Mouse (Mus musculus): ENCODE measurements around the gene Wbp1. TPM values are rescaled to one million over a fixed set of nuclear protein-coding genes. Genes with fewer than 3 reads are reported as not detected.

The Wbp1 gene
- total and polyA plus RNA-seq, 3 experiments = 42.4 to 72.8 TPM; not detected in 1

DNA sequence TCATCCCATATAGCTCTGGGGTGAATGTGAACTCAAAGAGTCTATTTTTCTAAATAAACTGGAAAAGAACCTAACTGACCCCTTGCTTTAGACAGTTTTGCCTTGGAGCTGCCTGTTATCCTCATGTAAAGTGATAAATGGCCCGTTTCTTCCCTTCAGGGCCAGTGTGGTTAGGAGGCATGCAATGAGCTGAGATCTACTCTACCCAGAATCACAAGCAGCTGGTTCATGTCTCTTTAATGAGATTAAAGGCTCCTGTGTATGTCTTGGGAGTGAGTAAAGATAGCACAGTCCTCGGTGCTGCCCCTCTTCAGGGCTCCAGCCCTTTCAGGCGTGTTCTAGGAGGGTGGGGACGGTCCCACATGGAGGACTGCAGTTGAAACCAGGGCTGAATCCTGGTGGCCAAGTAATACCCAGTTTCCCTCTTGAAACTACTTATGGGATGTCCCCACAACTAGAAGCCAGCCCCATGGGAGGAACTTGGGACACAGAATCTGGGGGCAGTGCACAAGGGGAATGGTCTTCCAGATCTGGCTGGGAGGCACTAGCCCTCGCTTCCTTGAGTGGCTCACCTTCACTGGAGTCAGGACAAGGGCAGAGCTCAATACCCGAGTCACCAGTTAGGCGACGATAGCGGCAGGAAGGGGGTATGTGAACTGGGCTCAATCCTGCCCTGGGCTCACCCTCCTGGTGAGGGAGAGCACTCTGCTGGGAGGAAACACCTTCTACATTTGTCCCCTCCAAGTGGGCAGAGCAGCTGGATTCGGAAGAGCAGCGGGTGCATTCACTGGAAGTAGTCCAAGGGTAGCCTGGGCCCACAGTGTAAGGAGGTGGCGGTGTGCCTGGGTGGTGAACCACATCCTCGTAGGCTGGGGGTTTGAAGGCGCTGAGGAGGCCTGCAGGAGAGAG, 2.3 kb downstream of the Wbp1 start:
- Histone ChIP-seq H3K4me1 (ENCODE audit: control insufficient read depth in 1 of 2, insufficient read depth in 2 of 2, low read length in 2 of 2) (peaks cover 0 to 27% of the 10 kb centered on the region in 2 experiments; a peak in 3 of 4 replicates), H3K79me2 (ENCODE audit: control insufficient read depth, insufficient read depth, low read length, poor library complexity) (peaks cover 44% of the 10 kb centered on the region), H3K27ac (ENCODE audit: control insufficient read depth, low read depth, low read length) (0 out of 2 replicates have a peak overlapping the region, but pooled peaks have one; percentile 19), H3K4me3 (ENCODE audit: control insufficient read depth in 1 of 2, insufficient read depth in 1 of 2, low read depth in 2 of 2, low read length in 2 of 2) (no peak overlapping the region), H3K9me3 (replicated peaks; ENCODE audit: insufficient read depth, low read length) (no peaks in the 10 kb centered on the region), H3K9ac (ENCODE audit: control insufficient read depth, low read depth, low read length, poor library complexity, severe bottlenecking) (0 out of 2 replicates have a peak overlapping the region, but pooled peaks have one; percentile 11), H3K27me3 (ENCODE audit: control insufficient read depth in 1 of 2, insufficient read depth in 2 of 2, low read length in 2 of 2) (no peaks in the 10 kb centered on the region), H3K36me3 (ENCODE audit: control insufficient read depth in 1 of 2, insufficient read depth in 2 of 2, low read length in 2 of 2) (peaks cover 0 to 28% of the 10 kb centered on the region in 2 experiments; a peak in 2 of 4 replicates)
- no peak for TF ChIP-seq GATA1 (IDR thresholded peaks at IDR 0.05; ENCODE audit: low read depth, low read length)
- TF ChIP-seq POLR2AphosphoS2 (IDR thresholded peaks at IDR 0.05; ENCODE audit: low read length) = peak; percentile 89
- TF ChIP-seq MXI1 (IDR thresholded peaks at IDR 0.05; ENCODE audit: low read depth, low read length) = no peak
- no peak for TF ChIP-seq GABPA (IDR thresholded peaks at IDR 0.05; ENCODE audit: low read depth, low read length)
- peak; percentile 53; the same call in 1 of the 2 replicates for TF ChIP-seq ZMIZ1 (IDR thresholded peaks at IDR 0.05; ENCODE audit: low read depth, low read length)
- no peak for TF ChIP-seq HCFC1 (IDR thresholded peaks at IDR 0.05; ENCODE audit: low read depth, low read length)
- TF ChIP-seq ZC3H11A (IDR thresholded peaks at IDR 0.05; ENCODE audit: low read depth, low read length) = no peak
- TF ChIP-seq POLR2AphosphoS5 (IDR thresholded peaks at IDR 0.05; ENCODE audit: borderline replicate concordance, low read depth, low read length) = no peak; the same call in 1 of the 2 replicates
- no peak for TF ChIP-seq ZNF384 (IDR thresholded peaks at IDR 0.05; ENCODE audit: low read depth, low read length)
- peak; percentile 48 to 54; a peak in 2 of 4 replicates for TF ChIP-seq POLR2A (IDR thresholded peaks at IDR 0.05; ENCODE audit: control insufficient read depth in 1 of 2, insufficient read depth in 1 of 2, low read depth in 1 of 2, low read length in 2 of 2, poor library complexity in 1 of 2)
- TF ChIP-seq SMC3 (IDR thresholded peaks at IDR 0.05; ENCODE audit: low read depth, low read length) = peak; percentile 0; the same call in 1 of the 2 replicates
- no peak for TF ChIP-seq USF2 (IDR thresholded peaks at IDR 0.05; ENCODE audit: borderline replicate concordance in 1 of 2, insufficient read depth in 1 of 2, low read depth in 1 of 2, low read length in 2 of 2)
- TF ChIP-seq MYC (IDR thresholded peaks at IDR 0.05; ENCODE audit: low read depth, low read length) = no peak
- DNase-seq (ENCODE audit: low read depth, low spot score) = peak; percentile 49

DNA sequence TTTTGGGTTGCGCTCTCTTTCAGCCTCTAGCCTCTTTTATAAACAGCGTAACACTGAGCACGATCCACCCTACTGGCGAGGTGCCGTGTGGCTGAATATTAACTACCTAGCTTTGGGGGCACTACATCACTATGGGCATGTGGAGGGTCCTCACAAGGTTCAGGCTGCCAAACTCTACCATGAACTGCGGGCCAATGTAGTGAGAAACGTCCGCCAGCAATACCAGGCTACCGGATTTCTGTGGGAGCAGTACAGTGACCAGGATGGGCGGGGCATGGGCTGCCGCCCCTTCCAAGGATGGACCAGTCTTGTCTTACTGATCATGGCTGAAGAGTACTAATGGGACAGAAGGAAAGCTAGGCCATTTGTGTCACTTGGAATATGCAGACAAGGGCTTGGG, 3.0 kb downstream of the Wbp1 start:
- Histone ChIP-seq H3K36me3 (ENCODE audit: control insufficient read depth in 1 of 2, insufficient read depth in 2 of 2, low read length in 2 of 2) (peaks cover 0 to 24% of the 10 kb centered on the region in 2 experiments; a peak in 2 of 4 replicates), H3K27me3 (ENCODE audit: control insufficient read depth in 1 of 2, insufficient read depth in 2 of 2, low read length in 2 of 2) (no peaks in the 10 kb centered on the region), H3K9ac (ENCODE audit: control insufficient read depth, low read depth, low read length, poor library complexity, severe bottlenecking) (no peak overlapping the region), H3K4me1 (ENCODE audit: control insufficient read depth in 1 of 2, insufficient read depth in 2 of 2, low read length in 2 of 2) (peaks cover 0 to 24% of the 10 kb centered on the region in 2 experiments; a peak in 2 of 4 replicates), H3K9me3 (replicated peaks; ENCODE audit: insufficient read depth, low read length) (no peaks in the 10 kb centered on the region), H3K4me3 (ENCODE audit: control insufficient read depth in 1 of 2, insufficient read depth in 1 of 2, low read depth in 2 of 2, low read length in 2 of 2) (no peak overlapping the region), H3K27ac (ENCODE audit: control insufficient read depth, low read depth, low read length) (no peak overlapping the region), H3K79me2 (ENCODE audit: control insufficient read depth, insufficient read depth, low read length, poor library complexity) (peaks cover 41% of the 10 kb centered on the region)
- DNase-seq (ENCODE audit: low read depth, low spot score) = no peak
- TF ChIP-seq GATA1 (IDR thresholded peaks at IDR 0.05; ENCODE audit: low read depth, low read length) = no peak
- TF ChIP-seq MYB (IDR thresholded peaks at IDR 0.05; ENCODE audit: low read depth, low read length) = no peak
- TF ChIP-seq POLR2A (IDR thresholded peaks at IDR 0.05; ENCODE audit: control insufficient read depth in 1 of 2, insufficient read depth in 1 of 2, low read depth in 1 of 2, low read length in 2 of 2, poor library complexity in 1 of 2) = peak in 1 of 2 experiments; percentile 17; a peak in 1 of 4 replicates
- no peak for TF ChIP-seq CHD1 (IDR thresholded peaks at IDR 0.05; ENCODE audit: low read depth, low read length)
- TF ChIP-seq TAL1 (IDR thresholded peaks at IDR 0.05; ENCODE audit: low read length) = no peak
- TF ChIP-seq POLR2AphosphoS2 (IDR thresholded peaks at IDR 0.05; ENCODE audit: low read length) = no peak; the same call in 1 of the 2 replicates
- no peak for TF ChIP-seq RCOR1 (IDR thresholded peaks at IDR 0.05; ENCODE audit: low read depth, low read length)
- no peak for TF ChIP-seq USF1 (IDR thresholded peaks at IDR 0.05; ENCODE audit: low read depth, low read length)
- TF ChIP-seq SMC3 (IDR thresholded peaks at IDR 0.05; ENCODE audit: low read depth, low read length) = 0 out of 2 replicates have a peak, but pooled peaks have one; percentile 1

Data from MEL (cell line).